10 mouse cellular contexts compared by ENCODE assay signal in the genomic region with DNA sequence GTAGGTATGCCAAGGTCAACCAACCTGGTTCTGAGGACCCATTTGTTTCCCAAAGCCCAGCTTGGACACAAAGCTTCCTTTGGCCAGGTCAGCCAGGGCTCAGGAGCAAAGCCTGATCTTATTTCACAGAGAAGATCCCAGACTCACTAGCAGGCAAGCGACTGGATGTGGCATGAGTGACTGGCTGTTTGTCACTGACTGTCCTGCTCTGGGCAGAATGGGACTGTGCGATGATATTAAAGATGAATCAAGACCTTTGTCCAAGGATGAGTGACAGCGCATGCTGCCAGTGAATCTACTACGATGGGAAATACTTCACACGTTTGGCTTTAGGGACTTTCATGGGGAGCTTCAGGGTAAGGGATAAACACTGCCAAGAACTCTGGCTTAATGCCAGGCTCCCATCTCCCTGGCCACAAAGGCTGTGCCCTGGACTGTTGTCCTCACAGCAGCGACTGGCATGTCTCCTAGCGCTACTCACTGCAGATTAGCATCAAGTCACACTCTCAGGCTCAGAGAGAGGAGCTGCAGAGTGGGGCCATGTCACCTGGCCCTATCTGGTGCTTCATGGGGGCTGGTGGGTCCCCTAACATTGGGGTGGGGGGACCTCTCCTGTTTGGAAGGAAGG.
DNase-seq lines count a peak whose midpoint lies in the region; ATAC-seq and TF ChIP-seq lines count a peak whose summit lies in the region.
"Had no signal": no experiment of that assay in that cellular context is flagged by ENCODE, and none has a peak within 500 bp of the region (broad histone marks: within the 10 kb centered on the region; RNA-seq: fewer than 3 reads in every experiment).

No protein-coding gene starts in this region.

- H3K4me2 ChIP-seq in hindbrain, embryonic 13.5 days: no peak overlapping the region
- no peak overlapping the region for H3K4me2 ChIP-seq in hindbrain, embryonic 12.5 days (replicated peaks)
- no peak overlapping the region for H3K4me2 ChIP-seq in heart, postnatal 0 days (ENCODE audit: low read depth, low read length)
- H3K4me2 ChIP-seq in liver, postnatal 0 days (ENCODE audit: low read depth, low read length): no peak overlapping the region
- H3K4me2 ChIP-seq: limb, embryonic 13.5 days had no signal

- H3K9ac ChIP-seq in hindbrain, embryonic 13.5 days: no peak overlapping the region
- no peak overlapping the region for H3K9ac ChIP-seq in hindbrain, embryonic 12.5 days
- no peak overlapping the region for H3K9ac ChIP-seq in heart, postnatal 0 days (replicated peaks; ENCODE audit: low read depth, low read length)
- H3K9ac ChIP-seq in liver, postnatal 0 days (replicated peaks): no peak overlapping the region
- H3K9ac ChIP-seq: limb, embryonic 13.5 days had no signal

- TF ChIP-seq EP300 in heart, postnatal 0 days (IDR thresholded peaks at IDR 0.05; ENCODE audit: low read depth): no peak
- no peak for TF ChIP-seq EP300 in liver, postnatal 0 days (IDR thresholded peaks at IDR 0.05; ENCODE audit: low read depth)

- TF ChIP-seq POLR2A in brain, embryonic 14.5 days (IDR thresholded peaks at IDR 0.05; ENCODE audit: borderline replicate concordance, extremely low read depth, insufficient read depth, insufficient read length, poor library complexity, severe bottlenecking): no peak

- TF ChIP-seq CTCF in brain, embryonic 14.5 days (IDR thresholded peaks at IDR 0.05; ENCODE audit: borderline replicate concordance, extremely low read depth, insufficient read depth, insufficient read length): no peak
- TF ChIP-seq CTCF in heart, postnatal 0 days (IDR thresholded peaks at IDR 0.05; ENCODE audit: low read depth): no peak
- TF ChIP-seq CTCF in liver, postnatal 0 days (IDR thresholded peaks at IDR 0.05; ENCODE audit: low read depth): no peak

- H3K4me1 ChIP-seq in hindbrain, embryonic 13.5 days (replicated peaks): peaks cover 21% of the 10 kb centered on the region
- peaks cover 17% of the 10 kb centered on the region for H3K4me1 ChIP-seq in hindbrain, embryonic 12.5 days
- 0 out of 2 replicates have a peak, but pooled peaks cover 4% of the 10 kb centered on the region for H3K4me1 ChIP-seq in heart, postnatal 0 days (ENCODE audit: control insufficient read depth, insufficient read depth)
- no peaks in the 10 kb centered on the region for H3K4me1 ChIP-seq in liver, postnatal 0 days (ENCODE audit: insufficient read depth)

- H3K27ac ChIP-seq in hindbrain, embryonic 13.5 days: 0 out of 2 replicates have a peak overlapping the region, but pooled peaks have one; percentile 3
- H3K27ac ChIP-seq in hindbrain, embryonic 12.5 days: no peak overlapping the region
- no peak overlapping the region for H3K27ac ChIP-seq in heart, postnatal 0 days (ENCODE audit: low read depth)
- H3K27ac ChIP-seq in liver, postnatal 0 days (ENCODE audit: low read depth): no peak overlapping the region
- H3K27ac ChIP-seq: limb, embryonic 13.5 days had no signal

- ATAC-seq in hindbrain, embryonic 13.5 days (ENCODE audit: low FRiP score): peak; percentile 57; the same call in 1 of the 2 replicates
- no peak for ATAC-seq in hindbrain, embryonic 12.5 days (ENCODE audit: low FRiP score)
- ATAC-seq in heart, postnatal 0 days (ENCODE audit: insufficient read depth, low read depth): 0 out of 2 replicates have a peak, but pooled peaks have one; percentile 18
- no peak for ATAC-seq in liver, postnatal 0 days

- H3K4me3 ChIP-seq in hindbrain, embryonic 13.5 days: no peak overlapping the region
- H3K4me3 ChIP-seq in hindbrain, embryonic 12.5 days: no peak overlapping the region
- H3K4me3 ChIP-seq in heart, postnatal 0 days (ENCODE audit: low read depth, low read length): no peak overlapping the region
- no peak overlapping the region for H3K4me3 ChIP-seq in liver, postnatal 0 days (ENCODE audit: low read depth, low read length)
- H3K4me3 ChIP-seq: limb, embryonic 13.5 days had no signal

- peak; percentile 87 for DNase-seq in Muller cell, postnatal 12 days (ENCODE audit: inconsistent ontology term)
- peak; percentile 65 for DNase-seq in brain, embryonic 14.5 days (ENCODE audit: low read depth)
- DNase-seq in heart, postnatal 0 days (ENCODE audit: low spot score): no peak
- no peak for DNase-seq in right cerebral cortex, adult 2 months (ENCODE audit: low spot score in 2 of 2)
- no peak for DNase-seq in liver, postnatal 0 days
- DNase-seq in frontal cortex, adult 2 months (ENCODE audit: extremely low spot score in 1 of 2, low spot score in 1 of 2): no peak
- DNase-seq: kidney, postnatal 4 days had no signal

- WGBS in hindbrain, embryonic 13.5 days: 62% methylated on average over 7 of the region's 7 CpGs
- WGBS in hindbrain, embryonic 12.5 days: 82% methylated on average over 7 of the region's 7 CpGs
- 44% methylated on average over 7 of the region's 7 CpGs for WGBS in heart, postnatal 0 days
- 82% methylated on average over 7 of the region's 7 CpGs for WGBS in liver, postnatal 0 days (ENCODE audit: insufficient replicate concordance)

- no peaks in the 10 kb centered on the region for H3K9me3 ChIP-seq in hindbrain, embryonic 13.5 days
- no peaks in the 10 kb centered on the region for H3K9me3 ChIP-seq in hindbrain, embryonic 12.5 days (replicated peaks)
- no peaks in the 10 kb centered on the region for H3K9me3 ChIP-seq in heart, postnatal 0 days (replicated peaks; ENCODE audit: control insufficient read depth, low read length)
- no peaks in the 10 kb centered on the region for H3K9me3 ChIP-seq in liver, postnatal 0 days (ENCODE audit: low read length)
- H3K9me3 ChIP-seq: limb, embryonic 13.5 days had no signal

- no peaks in the 10 kb centered on the region for H3K27me3 ChIP-seq in hindbrain, embryonic 13.5 days
- no peaks in the 10 kb centered on the region for H3K27me3 ChIP-seq in hindbrain, embryonic 12.5 days
- no peaks in the 10 kb centered on the region for H3K27me3 ChIP-seq in heart, postnatal 0 days (ENCODE audit: control insufficient read depth, insufficient read depth, low read length)
- no peaks in the 10 kb centered on the region for H3K27me3 ChIP-seq in liver, postnatal 0 days (ENCODE audit: insufficient read depth, low read length)
- H3K27me3 ChIP-seq: limb, embryonic 13.5 days had no signal

- no peaks in the 10 kb centered on the region for H3K36me3 ChIP-seq in hindbrain, embryonic 13.5 days
- H3K36me3 ChIP-seq in hindbrain, embryonic 12.5 days: no peaks in the 10 kb centered on the region
- H3K36me3 ChIP-seq in heart, postnatal 0 days (replicated peaks; ENCODE audit: control insufficient read depth, insufficient read depth, low read length): peaks cover 13% of the 10 kb centered on the region
- peaks cover 6% of the 10 kb centered on the region for H3K36me3 ChIP-seq in liver, postnatal 0 days (replicated peaks; ENCODE audit: insufficient read depth, low read length)

Comparison
In these comparisons a context has a peak if more than half of its experiments do, and no peak if none do; other contexts are left out.
1. ATAC-seq: peak in hindbrain, embryonic 13.5 days (single experiment) and heart, postnatal 0 days (single experiment); none in hindbrain, embryonic 12.5 days (single experiment) and liver, postnatal 0 days (single experiment).
2. DNase-seq: peak in Muller cell, postnatal 12 days (single experiment) and brain, embryonic 14.5 days (single experiment); none in heart, postnatal 0 days (single experiment), right cerebral cortex, adult 2 months (0 of 2), liver, postnatal 0 days (single experiment) and frontal cortex, adult 2 months (0 of 2).